Mouse (Mus musculus): Measurements from ENCODE around the gene Gm49320. TPM values are rescaled to one million over a fixed set of nuclear protein-coding genes. Genes with fewer than 3 reads are reported as not detected.

Gm49320 gene
- polyA plus RNA-seq, 1 experiment, result 0.11 TPM

- TF ChIP-seq CEBPB (IDR thresholded peaks at IDR 0.05; ENCODE audit: low read depth) (no peak), FOSL1 (IDR thresholded peaks at IDR 0.05; ENCODE audit: insufficient read depth, low read length, poor library complexity, severe bottlenecking) (no peak), CTCF (IDR thresholded peaks at IDR 0.05; ENCODE audit: control insufficient read depth, insufficient read depth, insufficient read length) (peak; percentile 97), MAX (IDR thresholded peaks at IDR 0.05) (peak; percentile 56)
- H3K4me3 ChIP-seq (ENCODE audit: insufficient read depth, poor library complexity, severe bottlenecking), result peak overlapping the region; percentile 53
- no peaks in the 10 kb centered on the region for H3K27me3 ChIP-seq (ENCODE audit: control insufficient read depth, insufficient read depth, insufficient read length)
- peaks cover 54% of the 10 kb centered on the region for H3K36me3 ChIP-seq (ENCODE audit: control insufficient read depth, insufficient read depth)
- H3K79me2 ChIP-seq (ENCODE audit: control insufficient read depth, insufficient read depth), result peaks cover 20% of the 10 kb centered on the region
- peaks cover 10% of the 10 kb centered on the region for H3K79me3 ChIP-seq (ENCODE audit: low read depth)
- peak overlapping the region; percentile 69 for H3ac ChIP-seq (ENCODE audit: control insufficient read depth, insufficient read length, low read depth)
Measured at GRCm38 (mm10) chr8:4258233-4258632, 19.6 kb downstream of the Gm49320 start.

GRCm38 (mm10) chr8:4258678-4259077 is 20.0 kb downstream of the Gm49320 start:
- H3K79me2 ChIP-seq (ENCODE audit: control insufficient read depth, insufficient read depth), result peaks cover 16% of the 10 kb centered on the region
- no peaks in the 10 kb centered on the region for H3K27me3 ChIP-seq (ENCODE audit: control insufficient read depth, insufficient read depth, insufficient read length)
- H3K36me3 ChIP-seq (ENCODE audit: control insufficient read depth, insufficient read depth), result peaks cover 59% of the 10 kb centered on the region
- H3K79me3 ChIP-seq (ENCODE audit: low read depth), result peaks cover 8% of the 10 kb centered on the region
- H3ac ChIP-seq (ENCODE audit: control insufficient read depth, insufficient read length, low read depth), result peak overlapping the region; percentile 69
- no peak for TF ChIP-seq MYOG (IDR thresholded peaks at IDR 0.05; ENCODE audit: control insufficient read depth, extremely low read depth, insufficient read length)
- no peak for TF ChIP-seq CTCF (IDR thresholded peaks at IDR 0.05; ENCODE audit: control insufficient read depth, insufficient read depth, insufficient read length)
- no peak for TF ChIP-seq CEBPB (IDR thresholded peaks at IDR 0.05; ENCODE audit: low read depth)
- no peak for TF ChIP-seq MYOD1 (IDR thresholded peaks at IDR 0.05; ENCODE audit: control insufficient read depth, insufficient read length, low read depth)
- TF ChIP-seq MAX (IDR thresholded peaks at IDR 0.05), result no peak
- no peak for TF ChIP-seq FOSL1 (IDR thresholded peaks at IDR 0.05; ENCODE audit: insufficient read depth, low read length, poor library complexity, severe bottlenecking)
- no peak for TF ChIP-seq USF1 (IDR thresholded peaks at IDR 0.05; ENCODE audit: low read depth)
- H3K4me3 ChIP-seq (ENCODE audit: insufficient read depth, poor library complexity, severe bottlenecking), result peak overlapping the region; percentile 53

GRCm38 (mm10) chr8:4259125-4259804 is 20.6 kb downstream of the Gm49320 start, which contains the start of gene Ctxn1:
Gene Ctxn1 (minus strand): TSS chr8:4259274.
- peaks cover 62% of the 10 kb centered on the region for H3K36me3 ChIP-seq (ENCODE audit: control insufficient read depth, insufficient read depth)
- no peaks in the 10 kb centered on the region for H3K27me3 ChIP-seq (ENCODE audit: control insufficient read depth, insufficient read depth, insufficient read length)
- H3ac ChIP-seq (ENCODE audit: control insufficient read depth, insufficient read length, low read depth), result peak within 1 kb of the TSS; percentile 69
- peaks cover 3% of the 10 kb centered on the region for H3K79me3 ChIP-seq (ENCODE audit: low read depth)
- H3K4me3 ChIP-seq (ENCODE audit: insufficient read depth, poor library complexity, severe bottlenecking), result peak within 1 kb of the TSS; percentile 53
- H3K79me2 ChIP-seq (ENCODE audit: control insufficient read depth, insufficient read depth), result peaks cover 10% of the 10 kb centered on the region
- no peak for TF ChIP-seq MYOG (IDR thresholded peaks at IDR 0.05; ENCODE audit: control insufficient read depth, extremely low read depth, insufficient read length)
- no peak for TF ChIP-seq CEBPB (IDR thresholded peaks at IDR 0.05; ENCODE audit: low read depth)
- TF ChIP-seq FOSL1 (IDR thresholded peaks at IDR 0.05; ENCODE audit: insufficient read depth, low read length, poor library complexity, severe bottlenecking), result no peak
- TF ChIP-seq MAX (IDR thresholded peaks at IDR 0.05), result no peak
- TF ChIP-seq MYOD1 (IDR thresholded peaks at IDR 0.05; ENCODE audit: control insufficient read depth, insufficient read length, low read depth), result no peak

- Histone ChIP-seq H3ac (ENCODE audit: control insufficient read depth, insufficient read length, low read depth) (no peak overlapping the region), H3K36me3 (ENCODE audit: control insufficient read depth, insufficient read depth) (peaks cover 62% of the 10 kb centered on the region), H3K79me2 (ENCODE audit: control insufficient read depth, insufficient read depth) (peaks cover 5% of the 10 kb centered on the region), H3K79me3 (ENCODE audit: low read depth) (no peaks in the 10 kb centered on the region), H3K27me3 (ENCODE audit: control insufficient read depth, insufficient read depth, insufficient read length) (no peaks in the 10 kb centered on the region), H3K4me3 (ENCODE audit: insufficient read depth, poor library complexity, severe bottlenecking) (no peak overlapping the region)
- TF ChIP-seq MAX (IDR thresholded peaks at IDR 0.05) (no peak), MYOG (IDR thresholded peaks at IDR 0.05; ENCODE audit: control insufficient read depth, extremely low read depth, insufficient read length) (no peak), FOSL1 (IDR thresholded peaks at IDR 0.05; ENCODE audit: insufficient read depth, low read length, poor library complexity, severe bottlenecking) (no peak), MYOD1 (IDR thresholded peaks at IDR 0.05; ENCODE audit: control insufficient read depth, insufficient read length, low read depth) (no peak), CEBPB (IDR thresholded peaks at IDR 0.05; ENCODE audit: low read depth) (no peak), USF1 (IDR thresholded peaks at IDR 0.05; ENCODE audit: low read depth) (no peak), CTCF (IDR thresholded peaks at IDR 0.05; ENCODE audit: control insufficient read depth, insufficient read depth, insufficient read length) (no peak)
Measured at GRCm38 (mm10) chr8:4259805-4260170, 21.1 kb downstream of the Gm49320 start.

- H3K4me3 ChIP-seq (ENCODE audit: insufficient read depth, poor library complexity, severe bottlenecking), result no peak overlapping the region
- no peaks in the 10 kb centered on the region for H3K79me2 ChIP-seq (ENCODE audit: control insufficient read depth, insufficient read depth)
- H3K36me3 ChIP-seq (ENCODE audit: control insufficient read depth, insufficient read depth), result peaks cover 75% of the 10 kb centered on the region
- TF ChIP-seq CEBPB (IDR thresholded peaks at IDR 0.05; ENCODE audit: low read depth) (no peak), MYOD1 (IDR thresholded peaks at IDR 0.05; ENCODE audit: control insufficient read depth, insufficient read length, low read depth) (no peak), MYOG (IDR thresholded peaks at IDR 0.05; ENCODE audit: control insufficient read depth, extremely low read depth, insufficient read length) (no peak), CTCF (IDR thresholded peaks at IDR 0.05; ENCODE audit: control insufficient read depth, insufficient read depth, insufficient read length) (no peak), MAX (IDR thresholded peaks at IDR 0.05) (no peak), FOSL1 (IDR thresholded peaks at IDR 0.05; ENCODE audit: insufficient read depth, low read length, poor library complexity, severe bottlenecking) (no peak), USF1 (IDR thresholded peaks at IDR 0.05; ENCODE audit: low read depth) (no peak)
- H3ac ChIP-seq (ENCODE audit: control insufficient read depth, insufficient read length, low read depth), result no peak overlapping the region
- H3K27me3 ChIP-seq (ENCODE audit: control insufficient read depth, insufficient read depth, insufficient read length), result no peaks in the 10 kb centered on the region
- H3K79me3 ChIP-seq (ENCODE audit: low read depth), result no peaks in the 10 kb centered on the region
Measured at GRCm38 (mm10) chr8:4263105-4263791, 24.6 kb downstream of the Gm49320 start.

Data from C2C12 (cell line).